In genomic region chr19:31147457-31147856, GRCm38 (mm10) we compare ENCODE assay signal across 14 mouse cellular contexts.
DNase-seq lines count a peak whose midpoint lies in the region.
"Had no signal": no experiment of that assay in that cellular context is flagged by ENCODE, and none has a peak within 500 bp of the region (broad histone marks: within the 10 kb centered on the region; RNA-seq: fewer than 3 reads in every experiment).

No protein-coding gene starts in this region.

- peak; percentile 8 to 45 for DNase-seq in frontal cortex, postnatal 36 days (ENCODE audit: low spot score in 2 of 2)
- no peak for DNase-seq in frontal cortex, postnatal 10 days (ENCODE audit: low spot score in 2 of 2)
- DNase-seq in left cerebral cortex, adult 11 months (ENCODE audit: low spot score), result peak; percentile 10
- DNase-seq in left cerebral cortex, postnatal 4 days, result no peak
- DNase-seq in right cerebral cortex, postnatal 25 days, result peak; percentile 11
- DNase-seq in right cerebral cortex, postnatal 14 days, result no peak
- DNase-seq in ovary, postnatal 36 days (ENCODE audit: low spot score), result no peak
- DNase-seq: adrenal gland, postnatal 14 days; cerebellum, adult 2 months; cerebellum, postnatal 10 days; forebrain, postnatal 0 days; gastrocnemius, postnatal 36 days; heart, adult 11 months; heart, postnatal 36 days had no signal

- intact Hi-C loops in left cerebral cortex, postnatal 4 days (cut with DNase I), result no loop called here

Comparison
In these comparisons a context has a peak if more than half of its experiments do, and no peak if none do; other contexts are left out.
1. DNase-seq: peak in frontal cortex, postnatal 36 days (2 of 2), left cerebral cortex, adult 11 months (single experiment) and right cerebral cortex, postnatal 25 days (single experiment); none in frontal cortex, postnatal 10 days (0 of 2), left cerebral cortex, postnatal 4 days (single experiment), right cerebral cortex, postnatal 14 days (single experiment) and ovary, postnatal 36 days (single experiment).